Mouse (Mus musculus): ENCODE data around the gene Adgrd1. TPM values are rescaled to one million over a fixed set of nuclear protein-coding genes. Genes with fewer than 3 reads are reported as not detected.
A peak's percentile ranks its signal among the peaks of the same experiment; 100 is the strongest.
"Not testable (repeated sequence)": the region's sequence is repeated elsewhere in the genome, so short reads cannot be mapped to it uniquely, and the experiment has no call there.

Adgrd1 gene
- total RNA-seq, 2 experiments from 2014 or later: 0.55 to 0.60 TPM

GRCm38 (mm10) chr5:129092345-129093065 lies 4.0 kb upstream of the Adgrd1 start:
- no peak for DNase-seq (ENCODE audit: low spot score in 2 of 2)

GRCm38 (mm10) chr5:129093158-129093557 lies 3.4 kb upstream of the Adgrd1 start:
- no peak for DNase-seq (ENCODE audit: low spot score in 2 of 2)

- DNase-seq (ENCODE audit: low spot score in 2 of 2): no peak
Observed at GRCm38 (mm10) chr5:129094236-129094635, 2.3 kb upstream of the Adgrd1 start.

- DNase-seq (ENCODE audit: low spot score in 2 of 2): no peak
Observed at GRCm38 (mm10) chr5:129104043-129104442, 7.5 kb downstream of the Adgrd1 start.

GRCm38 (mm10) chr5:129111729-129112128 lies 15.2 kb downstream of the Adgrd1 start:
- DNase-seq (ENCODE audit: low spot score in 2 of 2): no peak

GRCm38 (mm10) chr5:129113741-129114476 lies 17.4 kb downstream of the Adgrd1 start:
- peak in 1 of 2 experiments; percentile 28 for DNase-seq (ENCODE audit: low spot score in 2 of 2)

GRCm38 (mm10) chr5:129116299-129116698 lies 19.7 kb downstream of the Adgrd1 start:
- no peak for DNase-seq (ENCODE audit: low spot score in 2 of 2)

- DNase-seq (ENCODE audit: low spot score in 2 of 2): no peak
Observed at GRCm38 (mm10) chr5:129117593-129118113, 21.1 kb downstream of the Adgrd1 start.

- no peak for DNase-seq (ENCODE audit: low spot score in 2 of 2)
Observed at GRCm38 (mm10) chr5:129118523-129118922, 22.0 kb downstream of the Adgrd1 start.

- no peak for DNase-seq (ENCODE audit: low spot score in 2 of 2)
Observed at GRCm38 (mm10) chr5:129119146-129119545, 22.6 kb downstream of the Adgrd1 start.

- DNase-seq (ENCODE audit: low spot score in 2 of 2): no peak
Observed at GRCm38 (mm10) chr5:129121654-129122285, 25.2 kb downstream of the Adgrd1 start.

- DNase-seq (ENCODE audit: low spot score in 2 of 2): no peak
Observed at GRCm38 (mm10) chr5:129122491-129122890, 25.9 kb downstream of the Adgrd1 start.

- DNase-seq (ENCODE audit: low spot score in 2 of 2): no peak
Observed at GRCm38 (mm10) chr5:129124070-129124828, 27.7 kb downstream of the Adgrd1 start.

- DNase-seq (ENCODE audit: low spot score in 2 of 2): not testable (repeated sequence)
Observed at GRCm38 (mm10) chr5:129128310-129128709, 31.8 kb downstream of the Adgrd1 start.

GRCm38 (mm10) chr5:129130301-129130700 lies 33.8 kb downstream of the Adgrd1 start:
- DNase-seq (ENCODE audit: low spot score in 2 of 2): no peak

GRCm38 (mm10) chr5:129137405-129137804 lies 40.9 kb downstream of the Adgrd1 start:
- DNase-seq (ENCODE audit: low spot score in 2 of 2): no peak

- peak; percentile 36 to 49 for DNase-seq (ENCODE audit: low spot score in 2 of 2)
Observed at GRCm38 (mm10) chr5:129138576-129138975, 42.0 kb downstream of the Adgrd1 start.

- no peak for DNase-seq (ENCODE audit: low spot score in 2 of 2)
Observed at GRCm38 (mm10) chr5:129142801-129143200, 46.3 kb downstream of the Adgrd1 start.

GRCm38 (mm10) chr5:129145307-129145935 lies 48.9 kb downstream of the Adgrd1 start:
- no peak for DNase-seq (ENCODE audit: low spot score in 2 of 2)

GRCm38 (mm10) chr5:129146892-129147509 lies 50.5 kb downstream of the Adgrd1 start:
- DNase-seq (ENCODE audit: low spot score in 2 of 2): no peak
